Mouse (Mus musculus): ENCODE results near the gene Nrap.

GRCm38 (mm10) chr19:56439072-56439434, 49.2 kb upstream of the Nrap start:
- TF ChIP-seq CTCF (IDR thresholded peaks at IDR 0.05; ENCODE audit: low read depth) = no peak
- peak; percentile 93 for TF ChIP-seq EP300 (IDR thresholded peaks at IDR 0.05; ENCODE audit: low read depth)
